Comparison of ENCODE assay signal across 8 mouse cellular contexts in the genomic region with DNA sequence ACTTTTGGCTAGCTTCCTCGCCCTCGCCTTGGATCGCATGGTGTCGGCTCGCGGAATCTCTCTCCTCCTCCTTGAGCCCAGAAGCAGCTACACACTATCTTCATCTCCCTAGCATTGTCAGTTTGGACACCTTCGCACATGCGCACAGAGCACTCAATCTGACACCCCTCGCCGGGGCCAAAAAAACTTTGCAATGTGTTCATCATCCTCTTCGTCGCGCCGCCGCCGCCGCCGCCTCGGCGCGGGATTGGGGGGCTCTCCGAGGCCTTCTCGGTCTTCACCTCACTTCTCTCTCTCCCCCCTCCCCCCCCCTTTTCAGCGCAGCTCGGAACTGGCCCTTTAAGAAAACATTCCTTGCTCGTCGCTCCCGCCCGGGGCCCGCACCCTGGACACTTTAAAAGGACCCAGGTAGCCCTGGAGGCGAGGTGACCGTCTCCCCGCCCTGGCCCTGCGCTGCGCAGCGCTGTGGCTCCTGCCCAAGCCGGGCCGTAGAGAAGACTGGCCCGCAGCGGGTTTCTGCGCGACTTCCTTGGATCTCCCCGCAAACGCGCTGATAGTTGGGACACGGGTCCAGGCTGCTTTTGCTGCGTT. TPM values are rescaled to one million over a fixed set of nuclear protein-coding genes. Genes with fewer than 3 reads are reported as not detected.
DNase-seq lines count a peak whose midpoint lies in the region; ATAC-seq and TF ChIP-seq lines count a peak whose summit lies in the region.

TSS of gene Prdm16 (minus strand) at position 153 of the 591 bp plus-strand sequence.

- H3K36me3 ChIP-seq in embryonic facial prominence, embryonic 10.5 days (replicated peaks) = peaks cover 2% of the 10 kb centered on the region; the same call in 1 of the 2 replicates
- H3K36me3 ChIP-seq in heart, postnatal 0 days (replicated peaks; ENCODE audit: control insufficient read depth, insufficient read depth, low read length) = no peaks in the 10 kb centered on the region

- H3K4me3 ChIP-seq in embryonic facial prominence, embryonic 10.5 days = peak within 1 kb of the TSS; percentile 90
- peak within 1 kb of the TSS; percentile 68 for H3K4me3 ChIP-seq in heart, postnatal 0 days (ENCODE audit: low read depth, low read length)

- TF ChIP-seq CTCF in heart, postnatal 0 days (IDR thresholded peaks at IDR 0.05; ENCODE audit: low read depth) = no peak

- H3K9ac ChIP-seq in heart, postnatal 0 days (replicated peaks; ENCODE audit: low read depth, low read length) = peak within 1 kb of the TSS; percentile 86

- no peak for TF ChIP-seq EP300 in heart, postnatal 0 days (IDR thresholded peaks at IDR 0.05; ENCODE audit: low read depth)

- H3K27me3 ChIP-seq in embryonic facial prominence, embryonic 10.5 days (replicated peaks; ENCODE audit: low read depth, poor library complexity, severe bottlenecking) = peaks cover 95% of the 10 kb centered on the region
- peaks cover 60% of the 10 kb centered on the region for H3K27me3 ChIP-seq in heart, postnatal 0 days (ENCODE audit: control insufficient read depth, insufficient read depth, low read length)

- H3K4me1 ChIP-seq in embryonic facial prominence, embryonic 10.5 days = peaks cover 97% of the 10 kb centered on the region
- 0 out of 2 replicates have a peak, but pooled peaks cover 3% of the 10 kb centered on the region for H3K4me1 ChIP-seq in heart, postnatal 0 days (ENCODE audit: control insufficient read depth, insufficient read depth)

- WGBS in embryonic facial prominence, embryonic 10.5 days = under 1% methylated on average over 47 of the region's 47 CpGs
- WGBS in heart, postnatal 0 days = 2% methylated on average over 47 of the region's 47 CpGs

- peak; percentile 40 for ATAC-seq in heart, postnatal 0 days (ENCODE audit: insufficient read depth, low read depth)
- ATAC-seq in activated CD4-positive, CD25-positive, alpha-beta regulatory T cell, adult 4 months = no peak

- DNase-seq in thymus, postnatal 0 days (ENCODE audit: low spot score) = peak; percentile 11
- DNase-seq in thymus, postnatal 14 days = no peak
- peak; percentile 87 for DNase-seq in embryonic facial prominence, embryonic 10.5 days (ENCODE audit: low spot score)
- DNase-seq in heart, postnatal 0 days (ENCODE audit: low spot score) = peak; percentile 51
- DNase-seq in kidney, postnatal 14 days = peak; percentile 69
- peak; percentile 64 to 79 for DNase-seq in lung, postnatal 4 days
- no peak for DNase-seq in cerebellum, postnatal 36 days

- H3K27ac ChIP-seq in embryonic facial prominence, embryonic 10.5 days (replicated peaks) = peak within 1 kb of the TSS; percentile 96
- peak within 1 kb of the TSS; percentile 91 for H3K27ac ChIP-seq in heart, postnatal 0 days (ENCODE audit: low read depth)

- H3K9me3 ChIP-seq in embryonic facial prominence, embryonic 10.5 days = no peaks in the 10 kb centered on the region
- H3K9me3 ChIP-seq in heart, postnatal 0 days (replicated peaks; ENCODE audit: control insufficient read depth, low read length) = no peaks in the 10 kb centered on the region

- peak within 1 kb of the TSS; percentile 75 for H3K4me2 ChIP-seq in heart, postnatal 0 days (ENCODE audit: low read depth, low read length)

RNA-seq across cellular contexts. Expression of gene Prdm16, which starts in this region (rescaled TPM):
- 6.6 and 7.6 TPM in 2 replicates for polyA plus RNA-seq in thymus, postnatal 0 days (2015; fragmentation: Nextera tagmentation; extraction: Ambion mirVana)
- polyA plus RNA-seq in embryonic facial prominence, embryonic 10.5 days (2016; fragmentation: Nextera tagmentation; extraction: Ambion mirVana) = 33.9 and 44.5 TPM in 2 replicates
- 9.3 and 9.8 TPM in 2 replicates for total RNA-seq in heart, postnatal 0 days (2014; rRNA removed; ENCODE audit: low replicate concordance)
- 10.7 and 14.7 TPM in 2 replicates for polyA plus RNA-seq in heart, postnatal 0 days (2015; fragmentation: Nextera tagmentation; extraction: Ambion mirVana)
- polyA plus RNA-seq in activated CD4-positive, CD25-positive, alpha-beta regulatory T cell, adult 4 months (2017; shearing (Covaris generic)) = 1 to 10 TPM in 1 of 2 experiments, under 1 TPM in 1; 0.41 to 4.1 TPM

Comparison
In these comparisons a context has a peak if more than half of its experiments do, and no peak if none do; other contexts are left out.
1. DNase-seq: peak in thymus, postnatal 0 days (single experiment), embryonic facial prominence, embryonic 10.5 days (single experiment), heart, postnatal 0 days (single experiment), kidney, postnatal 14 days (single experiment) and lung, postnatal 4 days (2 of 2); none in thymus, postnatal 14 days (single experiment) and cerebellum, postnatal 36 days (0 of 2).